Mouse (Mus musculus) kidney, adult 2 months (tissue): ENCODE results near the gene Mea1.

Experiments
- CTCF ChIP-seq: fragments of 200-500 bp; conservative IDR thresholded peaks from 2 replicates; pipeline ENCODE4 v1.5.1; 2011; ENCODE audit warnings: low read depth, mild to moderate bottlenecking, control low read depth, low read length, moderate library complexity, mixed read lengths; ENCODE audit not compliant: insufficient read depth, insufficient read length
- POLR2A ChIP-seq: fragments of 200-500 bp; IDR thresholded peaks from one replicate; pipeline ENCODE4 v1.6.1; 2011; ENCODE audit warnings: low read depth, low read length, control low read depth

- TF ChIP-seq POLR2A, result no peak
- no peak for TF ChIP-seq CTCF
Observed at GRCm38 (mm10) chr17:46727271-46727670, 48.7 kb downstream of the Mea1 start.
